Mouse (Mus musculus): ENCODE measurements at regions not wholly inside any gene's neighbourhood (a gene's known extent, or its start where the extent isn't known, plus 50 kb on each side); places are given as distances from the start of the nearest gene placed in this dataset.

GRCm38 (mm10) chr10:29921658-29922057 lies 278.7 kb downstream of the Cenpw start:
- intact Hi-C loops (cut with DNase I), result no loop called here
- no peak for DNase-seq (ENCODE audit: low spot score in 2 of 2)

- intact Hi-C loops (cut with DNase I), result no loop called here
- peak; percentile 17 to 32 for DNase-seq (ENCODE audit: low spot score in 2 of 2)
These were observed 302.5 kb downstream of the Cenpw start for GRCm38 (mm10) chr10:29897780-29898363.

- intact Hi-C loops (cut with DNase I), result no loop called here
- no peak for DNase-seq (ENCODE audit: low spot score in 2 of 2)
These were observed 328.9 kb upstream of the Rspo3 start for GRCm38 (mm10) chr10:29864566-29864965.

GRCm38 (mm10) chr10:29855749-29856313 lies 320.2 kb upstream of the Rspo3 start:
- DNase-seq (ENCODE audit: low spot score in 2 of 2), result no peak
- intact Hi-C loops (cut with DNase I), result no loop called here

- intact Hi-C loops (cut with DNase I), result no loop called here
- no peak for DNase-seq (ENCODE audit: low spot score in 2 of 2)
These were observed 316.8 kb upstream of the Rspo3 start for GRCm38 (mm10) chr10:29852516-29852915.

GRCm38 (mm10) chr10:29824939-29825658 lies 289.4 kb upstream of the Rspo3 start:
- intact Hi-C loops (cut with DNase I), result no loop called here
- DNase-seq (ENCODE audit: low spot score in 2 of 2), result peak in 1 of 2 experiments; percentile 37

- peak; percentile 13 to 55 for DNase-seq (ENCODE audit: low spot score in 2 of 2)
- intact Hi-C loops (cut with DNase I), result no loop called here
These were observed 288.7 kb upstream of the Rspo3 start for GRCm38 (mm10) chr10:29824413-29824812.

GRCm38 (mm10) chr10:29823177-29823576 lies 287.5 kb upstream of the Rspo3 start:
- DNase-seq (ENCODE audit: low spot score in 2 of 2), result peak in 1 of 2 experiments; percentile 51

GRCm38 (mm10) chr10:29803915-29804545 lies 268.4 kb upstream of the Rspo3 start:
- intact Hi-C loops (cut with DNase I), result loop anchor here (2.0 kb wide), 1 partner anchor 269 kb away; the partner anchor contains the start of gene Rspo3
- peak; percentile 71 to 77 for DNase-seq (ENCODE audit: low spot score in 2 of 2)

More at GRCm38 (mm10) chr10:29823177-29823576, 287.5 kb upstream of the Rspo3 start:
- intact Hi-C loops (cut with DNase I), result no loop called here

GRCm38 (mm10) chr10:29802637-29803036 lies 267.0 kb upstream of the Rspo3 start:
- DNase-seq (ENCODE audit: low spot score in 2 of 2), result no peak
- intact Hi-C loops (cut with DNase I), result no loop called here

GRCm38 (mm10) chr10:29794663-29795062 lies 259.0 kb upstream of the Rspo3 start:
- intact Hi-C loops (cut with DNase I), result no loop called here
- DNase-seq (ENCODE audit: low spot score in 2 of 2), result no peak

- intact Hi-C loops (cut with DNase I), result no loop called here
- no peak for DNase-seq (ENCODE audit: low spot score in 2 of 2)
These were observed 250.6 kb upstream of the Rspo3 start for GRCm38 (mm10) chr10:29786220-29786810.

GRCm38 (mm10) chr10:29736677-29737076 lies 201.0 kb upstream of the Rspo3 start:
- no peak for DNase-seq (ENCODE audit: low spot score in 2 of 2)
- intact Hi-C loops (cut with DNase I), result no loop called here

- no peak for DNase-seq (ENCODE audit: low spot score in 2 of 2)
- intact Hi-C loops (cut with DNase I), result no loop called here
These were observed 189.7 kb upstream of the Rspo3 start for GRCm38 (mm10) chr10:29725319-29725718.

- intact Hi-C loops (cut with DNase I), result no loop called here
- DNase-seq (ENCODE audit: low spot score in 2 of 2), result no peak
These were observed 175.3 kb upstream of the Rspo3 start for GRCm38 (mm10) chr10:29710967-29711366.

- DNase-seq (ENCODE audit: low spot score in 2 of 2), result no peak
- intact Hi-C loops (cut with DNase I), result no loop called here
These were observed 173.0 kb upstream of the Rspo3 start for GRCm38 (mm10) chr10:29708653-29709052.

- intact Hi-C loops (cut with DNase I), result no loop called here
- no peak for DNase-seq (ENCODE audit: low spot score in 2 of 2)
These were observed 157.6 kb upstream of the Rspo3 start for GRCm38 (mm10) chr10:29693009-29693935.

- peak in 1 of 2 experiments; percentile 1 for DNase-seq (ENCODE audit: low spot score in 2 of 2)
These were observed 153.9 kb upstream of the Rspo3 start for GRCm38 (mm10) chr10:29689529-29689928.

GRCm38 (mm10) chr10:29686982-29687381 lies 151.3 kb upstream of the Rspo3 start:
- DNase-seq (ENCODE audit: low spot score in 2 of 2), result no peak
- intact Hi-C loops (cut with DNase I), result no loop called here

More at GRCm38 (mm10) chr10:29689529-29689928, 153.9 kb upstream of the Rspo3 start:
- intact Hi-C loops (cut with DNase I), result no loop called here
